ENCODE assay signal across 8 mouse cellular contexts in genomic region chr8:4676586-4676985, GRCm38 (mm10).
A peak's percentile ranks its signal among the peaks of the same experiment; 100 is the strongest.
DNase-seq lines count a peak whose midpoint lies in the region; ATAC-seq and TF ChIP-seq lines count a peak whose summit lies in the region.

No protein-coding gene starts in this region.

- no peak overlapping the region; the same call in 1 of the 2 replicates for H3K27ac ChIP-seq in ES-E14 (ENCODE audit: insufficient read depth, low read depth, low read length, poor library complexity, severe bottlenecking)
- H3K27ac ChIP-seq in hindbrain, embryonic 11.5 days (ENCODE audit: low read depth, low read length) = no peak overlapping the region
- peak overlapping the region; percentile 95 for H3K27ac ChIP-seq in midbrain, embryonic 10.5 days (replicated peaks)

- H3K9ac ChIP-seq in ES-E14 (ENCODE audit: insufficient read depth, low read depth, low read length, poor library complexity, severe bottlenecking) = peak overlapping the region; percentile 20; the same call in 1 of the 2 replicates
- no peak overlapping the region for H3K9ac ChIP-seq in hindbrain, embryonic 11.5 days (ENCODE audit: low read depth, low read length)

- 91% methylated on average over 7 of the region's 7 CpGs for WGBS in hindbrain, embryonic 11.5 days
- 94% methylated on average over 7 of the region's 7 CpGs for WGBS in midbrain, embryonic 10.5 days

- peak overlapping the region; percentile 86 to 91 for H3K4me3 ChIP-seq in ES-E14 (ENCODE audit: insufficient read depth in 1 of 2, low read depth in 1 of 2, low read length in 2 of 2, poor library complexity in 1 of 2, severe bottlenecking in 1 of 2)
- peak overlapping the region; percentile 54 for H3K4me3 ChIP-seq in hindbrain, embryonic 11.5 days (ENCODE audit: low read depth, low read length)
- peak overlapping the region; percentile 72 for H3K4me3 ChIP-seq in midbrain, embryonic 10.5 days

- H3K27me3 ChIP-seq in hindbrain, embryonic 11.5 days (ENCODE audit: control insufficient read depth, insufficient read depth, low read length) = no peaks in the 10 kb centered on the region
- no peaks in the 10 kb centered on the region for H3K27me3 ChIP-seq in midbrain, embryonic 10.5 days (ENCODE audit: low read depth, poor library complexity, severe bottlenecking)

- no peak for ATAC-seq in hindbrain, embryonic 11.5 days (ENCODE audit: low FRiP score)
- no peak for ATAC-seq in inflammation-experienced regulatory T-cells, adult 6 months

- peaks cover 2% of the 10 kb centered on the region; the same call in 1 of the 2 replicates for H3K9me3 ChIP-seq in ES-E14 (ENCODE audit: control insufficient read depth, insufficient read depth, low read depth, low read length)
- H3K9me3 ChIP-seq in hindbrain, embryonic 11.5 days (ENCODE audit: control insufficient read depth, low read length) = no peaks in the 10 kb centered on the region
- H3K9me3 ChIP-seq in midbrain, embryonic 10.5 days (replicated peaks) = peaks cover 19% of the 10 kb centered on the region; the same call in 1 of the 2 replicates

- peaks cover 4% of the 10 kb centered on the region; the same call in 1 of the 2 replicates for H3K36me3 ChIP-seq in ES-E14 (ENCODE audit: control insufficient read depth, insufficient read depth, low read length, poor library complexity, severe bottlenecking)
- H3K36me3 ChIP-seq in hindbrain, embryonic 11.5 days (ENCODE audit: control insufficient read depth, insufficient read depth, low read length) = no peaks in the 10 kb centered on the region
- H3K36me3 ChIP-seq in midbrain, embryonic 10.5 days = no peaks in the 10 kb centered on the region

- peak overlapping the region; percentile 44 for H3K4me2 ChIP-seq in hindbrain, embryonic 11.5 days (replicated peaks; ENCODE audit: low read depth, low read length)

- peak; percentile 24 for DNase-seq in layer of hippocampus, adult 11-12 months (ENCODE audit: low spot score)
- DNase-seq in layer of hippocampus, postnatal 36 days = no peak
- DNase-seq in ES-E14 (ENCODE audit: low read depth, low spot score) = no peak
- peak; percentile 70 for DNase-seq in cerebellum, adult 9-11 months
- DNase-seq in hindbrain, embryonic 11.5 days (ENCODE audit: low spot score) = peak; percentile 1
- DNase-seq in midbrain, embryonic 10.5 days (ENCODE audit: low spot score) = no peak
- DNase-seq in urinary bladder, postnatal 14 days (ENCODE audit: low spot score) = no peak

- in situ Hi-C loops in ES-E14 (cut with MboI; ENCODE audit: low sequenced_read_pairs in 2 of 2, unreplicated experiment in 2 of 2) = no loop called here

- H3K4me1 ChIP-seq in ES-E14 (ENCODE audit: control insufficient read depth in 2 of 2, insufficient read depth in 2 of 2, low read length in 2 of 2, poor library complexity in 1 of 2) = no peaks in the 10 kb centered on the region; a peak in 1 of 4 replicates
- H3K4me1 ChIP-seq in hindbrain, embryonic 11.5 days (replicated peaks; ENCODE audit: control insufficient read depth, insufficient read depth, low read length) = no peaks in the 10 kb centered on the region
- peaks cover 10% of the 10 kb centered on the region for H3K4me1 ChIP-seq in midbrain, embryonic 10.5 days

TF ChIP-seq in ES-E14, 5 proteins besides CTCF, POLR2A, EP300 and RAD21:
- TF ChIP-seq ZC3H11A (IDR thresholded peaks at IDR 0.05; ENCODE audit: borderline replicate concordance, low read depth, low read length) = no peak
- TF ChIP-seq MAFK (IDR thresholded peaks at IDR 0.05; ENCODE audit: insufficient read depth, low read depth, low read length) = no peak
- TF ChIP-seq CHD2 (IDR thresholded peaks at IDR 0.05; ENCODE audit: low read depth, low read length) = no peak
- no peak for TF ChIP-seq ZNF384 (IDR thresholded peaks at IDR 0.05; ENCODE audit: low read depth, low read length)
- no peak for TF ChIP-seq HCFC1 (IDR thresholded peaks at IDR 0.05; ENCODE audit: borderline replicate concordance, insufficient read depth, low read length)
TF ChIP-seq in ES-E14: peak in this region for 0.

Comparison
In these comparisons a context has a peak if more than half of its experiments do, and no peak if none do; other contexts are left out.
1. DNase-seq: peak in layer of hippocampus, adult 11-12 months (single experiment), cerebellum, adult 9-11 months (single experiment) and hindbrain, embryonic 11.5 days (single experiment); none in layer of hippocampus, postnatal 36 days (0 of 2), ES-E14 (single experiment), midbrain, embryonic 10.5 days (single experiment) and urinary bladder, postnatal 14 days (single experiment).
2. Peak in every context shown above with its lines, with median percentiles within 50 percentile points of each other: H3K4me3 ChIP-seq.